Mouse (Mus musculus): ENCODE results near the gene Grb2.

Grb2 gene

GRCm38 (mm10) chr11:115708209-115708876 is at the start of gene Grb2:
Gene Grb2 (minus strand): TSS chr11:115708597.
- in situ Hi-C loops (cut with MboI; ENCODE audit: low sequenced_read_pairs) = no loop called here

DNA sequence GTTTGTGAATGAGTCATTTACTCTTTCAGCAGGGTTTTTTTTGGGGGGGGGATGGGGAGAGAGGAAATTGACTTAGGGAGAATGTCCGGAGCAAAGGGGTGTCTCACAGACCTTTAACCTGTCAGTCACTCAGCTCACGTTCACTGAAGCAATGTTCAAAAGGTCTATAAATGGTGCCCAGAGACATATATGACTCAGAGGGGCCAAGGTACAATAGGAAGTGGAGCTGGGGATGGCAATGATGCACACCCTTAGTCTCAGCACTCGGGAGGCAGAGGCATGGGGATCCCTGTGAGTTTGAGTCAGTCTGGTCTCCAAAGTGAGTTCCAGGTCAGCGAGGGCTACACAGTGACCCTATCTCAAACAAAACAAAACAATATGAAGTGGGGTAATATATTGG is 45.1 kb upstream of the Grb2 start:
- in situ Hi-C loops (cut with MboI; ENCODE audit: low sequenced_read_pairs) = no loop called here

- in situ Hi-C loops (cut with MboI; ENCODE audit: low sequenced_read_pairs) = no loop called here
Measured at GRCm38 (mm10) chr11:115752653-115753052, 44.3 kb upstream of the Grb2 start.

DNA sequence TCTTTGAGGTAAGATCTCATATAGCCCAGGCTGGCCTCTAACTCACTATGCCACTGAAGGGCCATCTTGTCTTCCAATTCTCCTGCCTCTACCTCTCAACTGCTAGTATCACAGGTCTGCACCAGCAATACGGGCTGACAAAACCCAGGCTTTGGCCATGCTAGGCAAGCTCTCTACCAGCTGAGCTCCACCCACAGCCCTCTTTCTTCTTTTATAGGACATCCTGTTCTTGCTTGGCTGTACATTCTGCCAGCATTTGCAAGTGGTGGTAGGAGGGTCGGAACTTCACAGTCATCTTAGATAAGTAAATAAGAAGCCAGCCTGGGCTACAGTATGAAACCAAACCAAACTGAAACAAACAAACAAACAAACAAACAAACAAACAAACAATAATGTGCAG is 43.3 kb upstream of the Grb2 start:
- in situ Hi-C loops (cut with MboI; ENCODE audit: low sequenced_read_pairs) = no loop called here

DNA sequence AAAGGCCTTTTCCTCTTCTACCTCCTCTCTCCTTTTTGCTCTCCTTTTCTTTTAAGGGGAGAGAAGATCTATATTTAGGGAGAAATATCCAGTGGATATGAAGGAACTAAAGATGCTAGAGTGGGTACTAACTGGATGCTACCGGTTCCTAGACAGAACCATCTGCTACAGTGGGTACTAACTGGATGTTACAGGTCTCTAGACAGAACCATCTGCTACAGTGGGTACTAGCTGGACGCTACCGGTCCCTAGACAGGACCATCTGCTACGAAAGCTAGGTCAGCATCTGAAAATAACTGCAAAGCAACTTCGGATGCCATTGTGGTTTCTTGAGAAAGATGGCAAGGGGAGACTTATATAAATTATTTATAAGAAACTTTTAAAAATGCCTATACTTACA is 41.4 kb upstream of the Grb2 start:
- in situ Hi-C loops (cut with MboI; ENCODE audit: low sequenced_read_pairs) = no loop called here

- in situ Hi-C loops (cut with MboI; ENCODE audit: low sequenced_read_pairs) = no loop called here
Measured at GRCm38 (mm10) chr11:115747351-115747750, 39.0 kb upstream of the Grb2 start.

- in situ Hi-C loops (cut with MboI; ENCODE audit: low sequenced_read_pairs) = no loop called here
Measured at GRCm38 (mm10) chr11:115746762-115747161, 38.4 kb upstream of the Grb2 start.

GRCm38 (mm10) chr11:115746109-115746508 is 37.7 kb upstream of the Grb2 start:
- in situ Hi-C loops (cut with MboI; ENCODE audit: low sequenced_read_pairs) = no loop called here

- in situ Hi-C loops (cut with MboI; ENCODE audit: low sequenced_read_pairs) = no loop called here
Measured at GRCm38 (mm10) chr11:115744385-115744784, 36.0 kb upstream of the Grb2 start.

GRCm38 (mm10) chr11:115742926-115743325 is 34.5 kb upstream of the Grb2 start:
- in situ Hi-C loops (cut with MboI; ENCODE audit: low sequenced_read_pairs) = no loop called here

DNA sequence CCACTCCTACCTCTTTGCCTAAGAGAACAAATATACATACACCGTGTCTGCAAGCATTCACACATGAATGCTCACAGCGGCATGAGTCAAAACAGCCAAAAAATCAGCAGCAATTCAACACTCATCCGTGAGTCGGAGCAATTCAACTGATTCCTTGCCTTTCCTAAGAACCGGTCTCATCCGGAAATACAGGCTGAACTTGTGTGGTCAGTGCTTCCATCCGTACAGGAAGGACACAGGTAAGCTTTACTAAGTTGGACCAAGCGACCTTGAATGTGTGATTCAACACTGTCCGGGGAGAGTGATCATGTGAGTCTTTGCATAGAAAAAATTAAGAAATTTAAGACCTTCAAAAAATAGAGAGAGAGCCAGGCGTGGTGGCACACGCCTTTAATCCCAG is 32.7 kb upstream of the Grb2 start:
- in situ Hi-C loops (cut with MboI; ENCODE audit: low sequenced_read_pairs) = no loop called here

- in situ Hi-C loops (cut with MboI; ENCODE audit: low sequenced_read_pairs) = no loop called here
Measured at GRCm38 (mm10) chr11:115738275-115738885, 30.0 kb upstream of the Grb2 start.

DNA sequence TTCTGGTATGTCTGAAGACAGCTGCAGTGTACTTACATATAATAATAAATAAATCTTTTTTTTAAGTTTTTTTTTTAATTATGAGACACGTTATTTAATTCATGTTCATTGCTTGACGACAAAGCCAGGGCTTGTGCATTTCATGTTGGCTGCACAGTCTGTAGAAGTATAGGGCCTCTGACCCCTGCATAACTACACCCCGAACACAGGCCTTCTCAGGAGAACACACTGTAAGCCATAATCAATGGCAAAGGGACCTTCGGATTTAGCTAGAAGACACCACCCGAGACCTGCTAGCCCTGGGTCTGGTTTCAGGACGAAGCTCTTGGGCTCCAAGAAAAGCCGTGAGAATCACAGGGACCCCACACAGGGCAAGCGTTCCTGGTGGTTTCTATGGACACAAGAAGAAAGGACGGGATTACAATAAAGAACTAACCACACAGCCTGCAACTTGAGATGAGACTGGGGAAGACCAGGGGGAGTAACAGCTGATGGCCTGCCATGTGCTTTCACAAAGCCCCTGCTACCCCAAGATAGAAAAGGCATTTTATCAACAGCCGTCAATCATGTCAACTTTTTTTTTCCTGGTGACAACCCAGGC is 29.3 kb upstream of the Grb2 start:
- in situ Hi-C loops (cut with MboI; ENCODE audit: low sequenced_read_pairs) = no loop called here

DNA sequence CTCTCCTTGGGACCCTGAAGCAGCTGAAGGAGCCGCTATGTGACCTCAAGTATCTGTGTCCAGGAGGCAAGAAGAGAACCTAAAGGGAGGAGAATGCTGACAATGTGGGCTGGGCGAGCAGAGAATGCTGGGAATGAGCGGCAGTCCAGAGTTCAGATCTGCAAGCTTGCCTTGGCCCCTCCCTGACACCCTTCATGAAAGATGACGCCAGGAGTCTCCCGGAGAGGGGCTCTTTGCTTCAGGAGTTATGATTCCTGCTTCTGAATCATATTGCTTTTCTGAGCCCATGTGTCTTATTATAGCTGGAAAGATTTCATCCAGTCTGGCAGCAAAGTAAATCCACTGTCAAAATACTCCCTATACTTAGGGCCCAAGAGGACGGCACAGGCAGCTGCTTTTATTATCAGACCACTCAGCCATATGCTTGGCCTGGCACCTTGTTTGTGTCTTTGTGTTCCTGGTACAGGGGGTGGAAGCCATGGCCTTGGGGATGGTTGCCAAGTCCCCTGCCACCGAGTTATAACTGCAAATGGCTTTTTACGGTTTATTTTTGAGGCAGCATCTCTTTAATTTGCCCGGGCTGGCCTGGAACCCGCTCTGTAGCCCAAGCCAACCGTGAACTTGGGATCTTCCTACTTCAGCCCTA is 25.8 kb upstream of the Grb2 start:
- in situ Hi-C loops (cut with MboI; ENCODE audit: low sequenced_read_pairs) = no loop called here

DNA sequence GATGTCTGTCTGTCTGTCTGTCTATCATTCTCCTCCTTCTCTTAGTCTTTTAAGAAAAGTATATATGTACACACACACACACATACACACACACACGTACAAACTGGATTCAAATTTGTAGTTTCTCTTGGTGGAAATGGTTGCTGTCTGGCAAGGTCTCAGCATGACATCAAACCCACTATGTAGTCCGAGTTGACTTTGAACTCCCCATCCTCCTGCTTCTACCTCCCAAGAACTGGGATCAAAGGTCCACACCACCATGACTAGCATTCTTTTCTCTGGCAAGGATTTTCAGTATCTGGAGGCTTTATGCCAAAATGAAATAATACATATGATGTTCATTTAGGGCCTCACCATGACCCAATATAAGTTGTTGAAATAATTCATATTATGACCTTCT is 14.8 kb upstream of the Grb2 start:
- in situ Hi-C loops (cut with MboI; ENCODE audit: low sequenced_read_pairs) = no loop called here

DNA sequence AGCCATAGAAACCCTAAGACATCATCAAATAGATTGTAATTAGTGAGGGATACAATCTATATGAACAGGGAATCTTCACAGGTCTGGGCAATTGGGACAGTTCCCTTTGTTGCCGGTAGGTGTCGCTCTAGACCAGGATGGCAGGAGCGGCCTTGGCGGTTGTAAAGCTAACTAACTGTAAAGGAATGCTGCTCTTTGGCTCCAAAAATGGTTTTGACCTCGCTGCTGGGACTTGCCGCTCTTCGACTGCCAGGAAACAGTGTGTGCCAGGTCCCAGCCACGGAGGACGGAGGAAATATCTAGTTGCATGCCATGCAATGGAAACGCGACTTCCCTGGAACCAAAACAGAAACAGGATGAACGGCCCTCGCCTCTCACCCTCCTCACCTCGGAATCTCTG is 14.2 kb upstream of the Grb2 start:
- in situ Hi-C loops (cut with MboI; ENCODE audit: low sequenced_read_pairs) = no loop called here

GRCm38 (mm10) chr11:115717660-115718390 is 9.4 kb upstream of the Grb2 start:
- in situ Hi-C loops (cut with MboI; ENCODE audit: low sequenced_read_pairs) = no loop called here

DNA sequence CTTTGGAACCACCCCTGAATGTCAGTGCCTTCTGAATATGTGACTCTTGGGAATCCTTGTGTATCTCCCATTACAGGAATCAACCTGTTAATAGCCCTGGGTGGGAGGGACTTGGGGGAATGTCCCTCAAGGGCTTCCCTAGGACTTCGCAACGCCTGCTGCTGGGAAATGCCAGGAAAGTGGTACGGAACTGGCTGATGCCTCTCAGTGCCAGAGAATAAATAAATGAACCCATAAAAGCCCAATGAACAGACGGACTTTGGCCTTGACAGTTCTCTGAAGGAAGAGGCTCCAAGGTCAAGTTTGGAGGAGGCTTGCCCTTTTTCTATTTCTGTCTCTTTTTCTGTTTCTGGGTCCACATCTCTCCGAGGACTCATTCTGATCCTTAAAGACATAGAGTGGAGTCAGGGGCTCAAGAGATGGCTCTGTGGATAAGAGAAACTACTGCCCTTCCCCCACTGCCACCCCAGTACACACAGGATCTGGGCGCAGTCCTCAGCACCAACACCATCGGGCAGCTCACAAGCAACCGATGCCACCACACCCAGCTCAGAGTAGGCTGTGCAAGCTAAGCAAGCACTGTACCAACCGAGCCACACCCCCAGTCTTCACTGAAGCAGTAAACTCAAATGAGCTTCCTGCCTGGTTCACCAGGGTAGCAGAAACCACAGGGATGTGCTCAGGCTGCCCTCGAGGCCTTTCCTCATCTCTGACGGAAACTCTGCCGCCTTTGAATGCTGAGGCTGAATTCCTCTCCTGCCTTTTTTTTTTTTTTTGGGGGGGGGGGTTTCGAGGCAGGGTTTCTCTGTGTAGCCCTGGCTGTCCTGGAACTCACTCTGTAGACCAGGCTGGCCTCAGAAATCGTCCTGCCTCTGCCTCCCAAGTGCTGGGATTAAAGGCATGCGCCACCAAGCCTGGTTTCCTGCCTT is 8.3 kb upstream of the Grb2 start:
- in situ Hi-C loops (cut with MboI; ENCODE audit: low sequenced_read_pairs) = no loop called here

DNA sequence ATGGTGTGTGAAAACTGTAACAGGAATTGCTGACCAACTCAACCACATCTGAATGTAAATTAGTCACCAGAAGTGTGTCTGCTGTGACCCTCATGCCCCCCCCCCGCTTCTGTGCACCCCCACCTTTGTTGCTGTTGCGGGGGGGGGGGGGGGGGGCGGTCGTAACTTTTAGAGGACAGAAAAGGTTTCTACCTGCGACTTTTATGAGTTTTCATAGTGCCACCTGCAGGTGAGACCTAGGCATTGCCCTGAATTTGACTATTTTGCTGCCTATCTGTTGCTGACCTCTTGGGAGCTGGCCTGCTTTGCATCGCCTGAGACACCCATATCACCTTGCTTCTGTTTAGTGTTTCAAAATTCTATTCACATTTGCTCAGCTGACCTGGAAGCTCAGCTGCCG is 6.1 kb upstream of the Grb2 start:
- in situ Hi-C loops (cut with MboI; ENCODE audit: low sequenced_read_pairs) = loop anchor here (5.0 kb wide), 1 partner anchor 67 kb away; no protein-coding TSS in a partner anchor

DNA sequence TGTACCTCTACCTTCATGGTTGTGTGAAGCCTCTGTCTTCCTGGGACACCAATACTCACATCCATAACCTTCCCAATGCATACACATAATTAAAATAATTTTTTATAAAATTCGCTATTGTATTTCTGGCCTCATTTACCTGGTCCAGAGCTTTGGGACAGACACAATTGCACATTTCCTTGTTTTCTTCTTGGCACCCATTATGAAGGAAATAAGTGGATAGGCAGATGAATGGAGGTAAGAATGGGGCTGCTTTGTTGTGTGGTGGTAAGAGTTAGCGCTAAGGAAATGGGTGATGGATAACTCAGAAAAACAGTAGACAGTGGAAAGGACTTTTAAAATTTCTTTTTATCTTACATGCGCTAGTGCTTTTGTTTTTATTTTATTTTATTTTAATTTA is 5.0 kb upstream of the Grb2 start:
- in situ Hi-C loops (cut with MboI; ENCODE audit: low sequenced_read_pairs) = loop anchor here (5.0 kb wide), 1 partner anchor 66 kb away; no protein-coding TSS in a partner anchor
